Mouse (Mus musculus): ENCODE measurements around the gene Crls1. TPM values are rescaled to one million over a fixed set of nuclear protein-coding genes. Genes with fewer than 3 reads are reported as not detected.

Gene Crls1
- 10 to 100 TPM; 26.4 to 29.1 TPM for total RNA-seq (2021)
- long read RNA-seq, experiment 1, transcript Crls1-201 (7 exons, 1,924 nt), result major isoform, 65 of 74 reads
- long read RNA-seq, experiment 1, partial matches to known transcripts, result 1 of 74 reads
- long read RNA-seq, experiment 1, other reads (novel, unspliced or antisense), result 7 of 74 reads
- long read RNA-seq, experiment 2, transcript Crls1-201 (7 exons, 1,924 nt), result major isoform, 46 of 51 reads
- long read RNA-seq, experiment 2, partial matches to known transcripts, result 1 of 51 reads
- long read RNA-seq, experiment 2, other reads (novel, unspliced or antisense), result 3 of 51 reads

DNA sequence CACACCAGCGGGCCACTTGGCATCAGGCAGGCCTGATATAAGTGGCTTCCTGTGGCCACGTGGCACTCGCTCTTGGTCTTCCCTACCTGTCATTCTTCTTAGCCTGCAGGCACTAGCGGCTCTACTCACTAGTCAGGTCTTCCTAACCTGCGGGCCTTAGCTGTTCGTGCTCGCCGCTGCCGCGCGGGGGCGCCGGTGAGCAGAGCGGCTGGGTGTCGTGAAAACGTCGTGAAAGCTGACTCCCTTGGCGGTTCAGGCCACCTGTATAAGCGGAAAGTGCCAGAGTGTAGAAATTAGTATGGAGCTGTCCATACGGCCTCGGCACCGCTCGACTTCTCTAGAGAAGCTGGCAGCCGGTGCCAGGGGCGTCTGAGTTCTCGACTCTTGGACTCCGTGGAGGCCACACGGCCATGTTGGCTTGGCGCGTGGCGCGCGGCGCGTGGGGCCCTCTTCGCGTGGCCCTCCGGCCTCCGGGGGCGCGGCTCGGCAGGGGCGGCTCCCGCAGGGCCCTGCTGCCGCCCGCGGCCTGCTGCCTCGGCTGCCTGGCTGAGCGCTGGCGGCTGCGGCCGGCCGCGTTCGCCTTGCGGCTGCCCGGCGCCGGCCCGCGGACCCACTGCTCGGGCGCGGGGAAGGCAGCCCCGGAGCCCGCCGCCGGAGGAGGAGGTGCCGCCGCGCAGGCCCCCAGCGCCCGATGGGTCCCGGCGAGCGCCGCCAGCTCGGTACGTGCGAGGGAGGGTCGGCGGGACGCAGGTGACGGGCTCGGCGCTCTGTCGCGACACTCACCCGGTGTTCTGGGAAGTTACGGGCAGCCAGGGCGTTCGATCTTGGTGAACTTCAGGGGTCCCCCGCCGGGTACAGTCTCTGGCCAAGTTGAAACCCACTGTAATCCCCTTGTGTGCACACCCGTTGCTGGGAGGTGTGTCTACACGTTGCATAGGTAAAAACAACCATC lies at the start of gene Crls1:
Gene Crls1, plus strand, starts transcription at position 260 of the 952 bp plus-strand sequence.
- intact Hi-C loops (cut with DNase I), result loop anchor here (2.0 kb wide), 1 partner anchor 56 kb away; no protein-coding TSS in a partner anchor
- DNase-seq (ENCODE audit: low spot score in 2 of 2), result peak; percentile 97

DNA sequence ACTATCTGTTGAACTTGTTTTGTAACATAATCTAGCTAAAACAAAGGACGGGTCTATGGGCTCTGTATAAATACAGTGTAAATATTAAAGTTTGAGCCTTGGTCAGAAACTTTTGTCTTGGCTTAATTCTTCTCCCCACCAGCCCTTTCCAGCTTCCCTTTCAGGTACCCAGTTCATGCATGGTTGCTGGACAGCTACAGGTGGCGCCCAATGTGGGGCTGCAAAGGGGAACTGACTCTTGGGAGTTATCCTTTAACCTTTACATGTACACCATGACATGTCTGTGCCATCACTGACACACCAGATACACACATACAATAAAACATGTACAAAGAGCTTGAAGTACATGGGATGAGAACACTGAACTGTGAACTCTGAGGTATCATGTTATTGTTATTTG lies 43.5 kb upstream of the Crls1 start:
- DNase-seq (ENCODE audit: low spot score in 2 of 2), result no peak
- intact Hi-C loops (cut with DNase I), result no loop called here

DNA sequence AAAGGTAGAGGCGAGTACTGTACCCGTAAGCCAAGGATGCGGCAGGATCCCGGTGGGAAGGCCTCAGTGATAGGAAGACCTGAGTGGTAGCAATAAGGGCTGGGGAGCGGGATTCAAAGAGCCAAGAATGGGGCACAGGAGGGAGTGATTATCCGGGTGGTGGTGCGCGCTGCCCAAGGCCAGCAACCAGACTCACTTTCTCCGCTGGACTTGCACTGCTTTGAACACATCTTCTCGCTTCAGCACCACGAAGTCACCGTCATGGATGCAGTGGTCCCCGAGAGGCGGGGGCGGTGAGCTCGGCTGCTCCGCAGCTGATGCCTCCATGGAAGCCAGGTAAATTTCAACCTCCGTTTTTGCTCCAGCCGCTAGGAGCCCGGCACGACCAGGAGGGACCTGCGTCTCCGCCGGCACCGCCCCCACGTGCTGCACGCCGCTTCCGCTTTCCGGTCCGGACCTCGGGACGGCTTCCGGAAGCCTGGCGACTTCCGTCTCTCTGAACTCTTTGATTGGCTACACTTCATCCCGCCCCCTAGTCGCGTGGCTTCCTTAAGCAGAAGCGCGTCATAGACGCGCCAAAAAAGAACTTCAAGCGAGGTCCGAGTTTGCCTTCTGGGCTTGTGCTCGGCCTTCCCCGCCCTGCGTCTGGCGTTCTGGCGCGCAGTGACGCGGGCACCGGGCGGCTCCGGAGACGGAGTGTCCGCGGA lies 30.7 kb upstream of the Crls1 start, which contains the start of the genes Trmt6 and Mcm8:
Gene Trmt6, minus strand, starts transcription at position 448 of the 707 bp plus-strand sequence.
Gene Mcm8, plus strand, starts transcription at position 534 of the 707 bp plus-strand sequence.
- intact Hi-C loops (cut with DNase I), result loop anchor here (10.0 kb wide), 1 partner anchor 301 kb away; no protein-coding TSS in a partner anchor

DNA sequence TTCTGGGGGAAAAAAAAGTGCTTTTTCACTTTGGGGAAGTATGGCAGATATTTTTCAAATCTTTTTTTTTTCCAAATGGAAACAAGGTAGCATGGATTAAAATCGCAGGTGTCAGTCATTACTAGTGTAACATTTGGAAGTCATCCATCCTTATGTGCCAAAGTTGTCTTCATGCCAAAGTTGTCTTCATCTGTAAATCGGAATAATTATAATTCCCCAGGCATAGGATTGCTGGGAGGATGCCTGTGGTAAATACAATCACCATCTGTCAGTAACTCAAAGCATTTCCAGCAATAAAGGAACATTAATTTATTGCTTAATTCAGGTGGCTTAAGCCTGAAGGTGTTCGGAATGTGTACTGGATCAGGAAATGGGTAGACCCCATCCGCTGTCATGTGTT lies 5.4 kb upstream of the Crls1 start:
- intact Hi-C loops (cut with DNase I), result no loop called here
- no peak for DNase-seq (ENCODE audit: low spot score in 2 of 2)

More for the DNA sequence above, 30.7 kb upstream of the Crls1 start, which contains the start of the genes Trmt6 and Mcm8:
- DNase-seq (ENCODE audit: low spot score in 2 of 2), result peak; percentile 90 to 92

- intact Hi-C loops (cut with DNase I), result loop anchor here (2.0 kb wide), 1 partner anchor 55 kb away; no protein-coding TSS in a partner anchor
- no peak for DNase-seq (ENCODE audit: low spot score in 2 of 2)
These were observed 1.1 kb downstream of the Crls1 start for GRCm38 (mm10) chr2:132847581-132847980.

GRCm38 (mm10) chr2:132848361-132848760 lies 1.9 kb downstream of the Crls1 start:
- no peak for DNase-seq (ENCODE audit: low spot score in 2 of 2)
- intact Hi-C loops (cut with DNase I), result no loop called here

DNA sequence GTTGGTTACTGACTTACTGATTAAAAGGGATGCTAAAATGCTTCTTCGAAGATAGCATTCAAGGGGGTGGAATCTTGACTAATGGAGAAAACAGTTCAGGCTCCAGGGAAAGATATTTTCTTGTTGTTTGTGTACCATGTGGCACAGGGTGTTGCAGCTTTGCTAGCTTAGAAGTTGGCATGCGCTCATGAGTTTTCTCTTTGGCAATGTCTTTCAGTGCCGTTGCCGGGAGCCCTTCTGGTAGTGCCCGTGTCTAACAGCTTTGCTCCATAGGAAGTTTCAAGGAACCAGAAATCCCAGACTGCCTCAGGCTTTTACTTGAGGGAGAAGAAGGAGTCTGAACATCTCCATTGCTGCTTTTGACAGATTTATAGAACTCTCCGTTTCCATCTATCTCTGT lies 2.7 kb downstream of the Crls1 start:
- intact Hi-C loops (cut with DNase I), result no loop called here
- DNase-seq (ENCODE audit: low spot score in 2 of 2), result no peak

- intact Hi-C loops (cut with DNase I), result no loop called here
- no peak for DNase-seq (ENCODE audit: low spot score in 2 of 2)
These were observed 6.6 kb downstream of the Crls1 start for GRCm38 (mm10) chr2:132853051-132853450.

DNA sequence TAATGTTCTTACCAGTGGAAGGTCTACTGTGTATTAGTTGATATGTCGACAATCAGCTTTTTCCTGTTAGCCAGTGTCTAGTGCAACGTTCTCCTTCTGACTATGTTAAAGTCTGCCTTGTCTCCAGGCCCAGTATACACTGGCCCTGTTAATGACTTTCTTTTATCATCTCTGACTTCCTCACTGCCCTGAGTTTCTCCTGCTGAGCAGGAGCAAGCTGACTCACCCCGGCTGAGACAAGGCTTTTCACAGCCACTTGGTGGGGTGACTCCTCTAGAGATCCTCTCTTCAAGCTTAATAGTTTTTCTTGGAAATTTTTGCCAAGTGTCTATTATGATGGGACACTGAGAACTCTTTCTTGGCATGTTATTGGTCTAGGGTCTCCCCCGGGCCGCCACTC lies 9.9 kb downstream of the Crls1 start:
- intact Hi-C loops (cut with DNase I), result no loop called here
- DNase-seq (ENCODE audit: low spot score in 2 of 2), result no peak

GRCm38 (mm10) chr2:132860435-132860834 lies 14.0 kb downstream of the Crls1 start:
- intact Hi-C loops (cut with DNase I), result no loop called here
- no peak for DNase-seq (ENCODE audit: low spot score in 2 of 2)

DNA sequence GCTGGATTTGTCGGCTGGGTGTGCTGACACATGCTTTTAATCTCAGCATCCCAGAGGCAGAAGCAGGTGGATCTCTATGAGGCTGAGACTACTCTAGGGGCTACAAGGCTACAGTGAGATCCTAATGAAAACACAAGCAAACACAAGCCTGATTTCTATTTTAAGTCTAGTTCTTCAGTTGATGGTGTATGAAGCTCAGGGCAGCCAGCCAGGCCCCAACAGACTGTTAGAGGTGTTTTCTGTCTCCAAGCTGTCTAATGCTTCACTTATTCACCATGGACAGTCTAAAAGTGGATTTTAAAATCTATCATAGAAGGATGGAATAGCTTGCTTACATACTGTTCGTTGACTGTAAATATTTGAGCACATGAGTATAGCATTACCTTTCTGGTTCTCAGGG lies 15.0 kb downstream of the Crls1 start:
- intact Hi-C loops (cut with DNase I), result no loop called here
- DNase-seq (ENCODE audit: low spot score in 2 of 2), result peak; percentile 15 to 22

DNA sequence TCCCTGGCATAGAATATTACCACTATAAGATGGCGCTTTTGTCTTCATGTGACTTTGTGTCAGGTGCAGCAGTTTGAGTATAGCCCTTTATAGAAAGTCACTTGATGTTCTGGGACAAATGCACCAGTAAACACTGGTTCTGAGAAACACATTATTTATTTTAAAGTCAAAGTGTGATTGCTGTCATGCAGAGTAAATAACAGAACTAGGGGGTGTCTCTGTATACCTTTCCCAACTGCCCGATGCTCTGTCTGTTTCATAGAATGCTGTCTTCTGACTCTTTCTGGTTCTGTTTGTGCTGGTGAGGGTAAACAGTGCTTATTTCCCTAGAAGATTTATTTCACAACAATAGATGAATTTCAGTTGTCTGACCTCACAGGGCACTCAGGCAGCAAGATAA lies 16.9 kb downstream of the Crls1 start:
- DNase-seq (ENCODE audit: low spot score in 2 of 2), result no peak
- intact Hi-C loops (cut with DNase I), result no loop called here

DNA sequence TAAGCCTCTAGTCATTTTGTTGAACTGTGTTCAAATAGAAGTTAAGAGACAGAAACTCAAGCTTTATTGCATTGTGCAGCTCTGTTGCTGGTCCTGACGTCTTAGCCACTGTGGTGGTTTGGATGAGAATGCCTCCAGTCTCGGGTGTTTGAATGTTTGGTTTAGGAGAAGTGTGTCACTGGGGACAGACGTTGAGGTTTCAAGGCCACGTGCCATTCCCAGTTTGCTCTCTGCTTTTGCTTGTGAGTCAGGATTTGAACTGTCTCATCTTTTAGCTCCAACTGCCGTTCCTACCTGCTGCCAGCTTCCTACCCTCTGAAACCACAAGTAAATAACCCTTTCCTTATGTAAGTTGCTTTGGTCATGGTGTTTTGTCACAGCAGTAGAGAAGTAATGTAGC lies 21.1 kb downstream of the Crls1 start:
- intact Hi-C loops (cut with DNase I), result no loop called here
- DNase-seq (ENCODE audit: low spot score in 2 of 2), result no peak

GRCm38 (mm10) chr2:132869682-132870081 lies 23.2 kb downstream of the Crls1 start:
- intact Hi-C loops (cut with DNase I), result no loop called here
- DNase-seq (ENCODE audit: low spot score in 2 of 2), result no peak

GRCm38 (mm10) chr2:132870286-132870685 lies 23.8 kb downstream of the Crls1 start:
- intact Hi-C loops (cut with DNase I), result no loop called here
- DNase-seq (ENCODE audit: low spot score in 2 of 2), result no peak

DNA sequence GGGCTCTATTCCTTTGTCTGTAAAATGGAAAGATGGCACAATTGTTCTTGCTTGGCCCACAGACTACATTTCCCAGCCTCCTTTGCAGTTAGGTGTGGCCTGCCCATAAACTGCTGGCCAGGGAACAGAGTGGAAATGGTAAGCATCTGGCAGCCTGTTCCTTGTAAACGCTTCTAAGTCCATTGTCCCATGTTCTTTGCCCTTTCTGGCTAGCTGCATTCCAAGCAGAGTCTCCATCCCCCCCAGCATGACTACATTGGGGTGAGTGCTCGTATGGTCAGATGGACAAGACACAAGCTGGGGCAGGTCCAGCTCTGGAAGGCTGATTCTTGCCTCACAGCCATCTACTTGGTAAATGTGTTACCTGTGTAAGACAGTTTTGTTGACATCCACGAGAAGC lies 25.2 kb downstream of the Crls1 start:
- DNase-seq (ENCODE audit: low spot score in 2 of 2), result no peak
- intact Hi-C loops (cut with DNase I), result no loop called here

DNA sequence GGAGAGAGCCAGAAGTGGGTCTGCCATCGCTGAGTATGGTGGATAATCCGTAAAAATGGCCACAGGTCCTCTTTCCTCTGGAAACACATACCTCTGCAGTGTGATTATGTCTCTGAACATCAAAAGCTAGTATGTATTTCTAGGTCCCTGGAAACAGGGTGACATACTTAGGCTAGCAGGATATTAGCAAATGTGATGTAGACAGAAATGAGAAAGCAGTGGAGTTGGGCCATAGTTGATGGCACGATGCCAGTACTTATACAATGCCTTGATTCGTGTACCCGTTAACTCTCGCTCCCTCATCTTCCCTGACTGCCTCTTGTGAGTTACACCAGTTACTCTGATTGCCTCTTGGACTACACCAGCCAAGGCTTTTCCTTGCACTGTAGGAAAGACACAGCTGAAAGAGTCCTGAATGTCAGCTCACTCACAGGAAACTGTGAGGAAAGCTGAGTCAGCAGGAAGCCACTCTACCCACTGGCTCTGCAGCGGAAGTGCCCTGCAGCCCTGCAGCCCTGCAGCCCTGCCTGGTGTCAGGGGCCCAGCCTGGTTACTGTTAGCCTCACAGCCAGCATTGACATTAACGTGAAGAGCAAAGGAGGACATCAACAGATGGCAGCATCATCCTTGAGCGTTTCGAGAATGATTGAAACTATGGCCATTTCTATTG lies 27.3 kb downstream of the Crls1 start:
- DNase-seq (ENCODE audit: low spot score in 2 of 2), result no peak
- intact Hi-C loops (cut with DNase I), result no loop called here

DNA sequence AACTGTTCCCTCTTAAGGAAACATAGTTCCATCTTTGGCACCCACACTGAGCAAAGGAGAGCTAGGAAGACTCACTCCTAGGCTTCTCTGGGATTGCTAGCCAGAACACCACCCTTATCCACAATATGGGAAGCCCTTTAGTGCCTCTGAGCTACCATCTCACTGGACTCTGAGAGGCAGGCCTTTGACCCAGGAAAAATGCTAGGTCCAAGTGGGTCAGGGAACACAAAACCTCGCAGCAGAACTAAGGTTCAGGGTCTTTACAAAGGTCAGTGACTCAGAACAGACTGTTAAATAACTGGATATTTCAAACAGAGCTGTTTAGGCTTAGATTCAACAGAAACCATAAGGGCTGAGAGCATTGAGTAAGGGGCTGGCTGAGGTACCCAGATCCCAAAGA lies 30.5 kb downstream of the Crls1 start:
- intact Hi-C loops (cut with DNase I), result no loop called here

More for the DNA sequence above, 30.5 kb downstream of the Crls1 start:
- no peak for DNase-seq (ENCODE audit: low spot score in 2 of 2)
